Mouse (Mus musculus): ENCODE measurements around the gene Adam12. TPM values are rescaled to one million over a fixed set of nuclear protein-coding genes. Genes with fewer than 3 reads are reported as not detected.

The Adam12 gene
- polyA plus RNA-seq, 1 experiment: not detected

- no peak overlapping the region for H3K27ac ChIP-seq (ENCODE audit: insufficient read depth, low read depth, low read length)
- 96% methylated on average over 2 of the region's 2 CpGs for WGBS
These were observed 274.1 kb downstream of the Adam12 start for GRCm38 (mm10) chr7:133957873-133958272.

DNA sequence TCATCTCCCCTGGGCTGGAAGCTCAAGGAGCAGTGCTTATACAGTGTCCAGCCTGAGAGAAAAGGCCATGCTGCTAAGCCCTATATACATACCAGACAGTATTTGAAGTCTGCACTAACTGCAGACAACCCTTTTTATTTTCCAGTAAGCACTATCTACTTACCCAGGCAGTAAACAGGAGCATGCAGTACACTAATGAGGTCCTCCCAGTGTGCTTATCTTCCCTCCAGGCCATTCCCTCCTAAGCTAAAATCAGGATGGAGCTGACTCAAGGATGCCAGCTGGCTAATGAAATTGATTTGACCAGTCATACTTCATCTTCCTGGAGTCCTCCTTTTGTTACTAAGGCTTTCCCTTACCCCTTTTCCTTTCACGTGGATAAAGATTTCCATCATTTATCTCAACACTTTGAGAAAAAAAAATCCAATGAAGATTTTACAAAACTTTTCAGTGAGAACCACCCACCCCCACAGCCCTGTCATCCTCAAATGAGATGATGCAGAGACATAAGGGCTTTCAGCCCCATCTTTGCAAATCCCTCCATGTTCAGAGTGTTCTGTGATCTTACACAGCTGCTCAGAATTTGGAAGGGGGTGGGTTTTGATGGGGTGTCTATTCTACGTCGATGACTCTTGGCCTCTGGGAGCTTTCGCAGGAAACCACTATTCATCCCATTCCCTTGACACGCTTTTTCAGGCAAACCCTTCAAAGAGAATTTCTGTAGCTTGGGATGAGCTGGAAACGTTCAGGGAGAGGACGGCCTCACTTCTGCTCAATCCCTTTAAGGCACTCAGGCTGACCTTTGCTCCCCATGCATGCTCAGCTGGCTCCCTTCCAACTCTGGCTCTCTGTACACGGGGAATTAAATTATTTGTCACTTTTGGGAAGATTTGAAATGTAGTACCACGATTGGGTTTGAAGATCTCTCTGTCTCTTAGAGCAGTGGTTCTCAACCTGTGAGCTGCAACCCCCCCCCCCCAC lies 277.5 kb downstream of the Adam12 start:
- Histone ChIP-seq H3K27ac (ENCODE audit: insufficient read depth, low read depth, low read length) (no peak overlapping the region), H3K4me1 (ENCODE audit: control insufficient read depth, insufficient read depth, low read length) (no peaks in the 10 kb centered on the region), H3K4me3 (ENCODE audit: insufficient read depth, low read depth, low read length) (no peak overlapping the region)
- TF ChIP-seq POLR2A (IDR thresholded peaks at IDR 0.05; ENCODE audit: insufficient read depth, low read depth, low read length) (no peak), CTCF (IDR thresholded peaks at IDR 0.05; ENCODE audit: insufficient read depth, low read depth, low read length) (no peak)
- WGBS: 84% methylated on average over 9 of the region's 9 CpGs

More at GRCm38 (mm10) chr7:133957873-133958272, 274.1 kb downstream of the Adam12 start:
- Histone ChIP-seq H3K4me1 (ENCODE audit: control insufficient read depth, insufficient read depth, low read length) (no peaks in the 10 kb centered on the region), H3K4me3 (ENCODE audit: insufficient read depth, low read depth, low read length) (no peak overlapping the region)
- TF ChIP-seq CTCF (IDR thresholded peaks at IDR 0.05; ENCODE audit: insufficient read depth, low read depth, low read length) (no peak), POLR2A (IDR thresholded peaks at IDR 0.05; ENCODE audit: insufficient read depth, low read depth, low read length) (no peak)

- H3K4me3 ChIP-seq (ENCODE audit: insufficient read depth, low read depth, low read length): no peak overlapping the region
- WGBS: 94% methylated on average over 14 of the region's 14 CpGs
- H3K27ac ChIP-seq (ENCODE audit: insufficient read depth, low read depth, low read length): no peak overlapping the region
- no peaks in the 10 kb centered on the region for H3K4me1 ChIP-seq (ENCODE audit: control insufficient read depth, insufficient read depth, low read length)
- TF ChIP-seq CTCF (IDR thresholded peaks at IDR 0.05; ENCODE audit: insufficient read depth, low read depth, low read length) (no peak), POLR2A (IDR thresholded peaks at IDR 0.05; ENCODE audit: insufficient read depth, low read depth, low read length) (no peak)
These were observed 280.0 kb downstream of the Adam12 start for GRCm38 (mm10) chr7:133951777-133952545.

GRCm38 (mm10) chr7:133947360-133947759 lies 284.6 kb downstream of the Adam12 start:
- 87% methylated on average over 2 of the region's 2 CpGs for WGBS
- H3K4me3 ChIP-seq (ENCODE audit: insufficient read depth, low read depth, low read length): no peak overlapping the region
- no peak overlapping the region for H3K27ac ChIP-seq (ENCODE audit: insufficient read depth, low read depth, low read length)
- H3K4me1 ChIP-seq (ENCODE audit: control insufficient read depth, insufficient read depth, low read length): no peaks in the 10 kb centered on the region
- no peak for TF ChIP-seq CTCF (IDR thresholded peaks at IDR 0.05; ENCODE audit: insufficient read depth, low read depth, low read length)
- no peak for TF ChIP-seq POLR2A (IDR thresholded peaks at IDR 0.05; ENCODE audit: insufficient read depth, low read depth, low read length)

DNA sequence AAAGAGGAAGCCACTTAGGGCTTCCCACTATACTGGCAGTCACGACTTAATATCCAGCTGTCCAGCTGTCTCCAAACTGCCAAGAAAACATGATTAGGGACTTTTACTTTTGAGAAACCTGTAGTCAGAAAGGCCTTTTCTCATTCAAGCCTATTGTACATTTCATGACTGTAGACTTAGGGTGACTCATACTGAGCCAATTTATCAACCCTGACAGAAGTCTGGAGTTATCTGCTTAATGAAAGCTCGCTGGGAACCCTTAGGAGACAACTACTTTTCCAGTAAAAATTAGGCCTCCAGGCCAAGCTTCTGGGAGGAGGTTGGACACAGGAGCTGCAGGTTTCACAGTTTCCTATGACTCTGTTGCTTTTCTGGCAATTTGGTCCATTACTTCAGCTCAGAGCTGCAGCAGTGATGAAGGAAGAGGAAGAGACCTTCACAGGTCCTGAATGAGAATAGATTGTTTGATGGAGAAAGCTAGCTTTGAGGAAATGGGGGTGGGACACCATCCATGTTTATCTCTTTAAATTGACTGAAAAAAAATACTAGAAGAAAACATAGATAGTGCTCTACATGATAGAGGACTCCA lies 285.1 kb downstream of the Adam12 start:
- WGBS: 53% methylated on average over 2 of the region's 2 CpGs
- TF ChIP-seq CTCF (IDR thresholded peaks at IDR 0.05; ENCODE audit: insufficient read depth, low read depth, low read length): no peak
- no peak for TF ChIP-seq POLR2A (IDR thresholded peaks at IDR 0.05; ENCODE audit: insufficient read depth, low read depth, low read length)
- H3K4me3 ChIP-seq (ENCODE audit: insufficient read depth, low read depth, low read length): no peak overlapping the region
- no peaks in the 10 kb centered on the region for H3K4me1 ChIP-seq (ENCODE audit: control insufficient read depth, insufficient read depth, low read length)
- no peak overlapping the region for H3K27ac ChIP-seq (ENCODE audit: insufficient read depth, low read depth, low read length)

- no peaks in the 10 kb centered on the region for H3K4me1 ChIP-seq (ENCODE audit: control insufficient read depth, insufficient read depth, low read length)
- 79% methylated on average over 4 of the region's 4 CpGs for WGBS
- no peak overlapping the region for H3K27ac ChIP-seq (ENCODE audit: insufficient read depth, low read depth, low read length)
- TF ChIP-seq CTCF (IDR thresholded peaks at IDR 0.05; ENCODE audit: insufficient read depth, low read depth, low read length): no peak
- no peak for TF ChIP-seq POLR2A (IDR thresholded peaks at IDR 0.05; ENCODE audit: insufficient read depth, low read depth, low read length)
- no peak overlapping the region for H3K4me3 ChIP-seq (ENCODE audit: insufficient read depth, low read depth, low read length)
These were observed 285.8 kb downstream of the Adam12 start for GRCm38 (mm10) chr7:133946113-133946512.

GRCm38 (mm10) chr7:133940405-133940804 lies 291.5 kb downstream of the Adam12 start:
- Histone ChIP-seq H3K4me3 (ENCODE audit: insufficient read depth, low read depth, low read length) (no peak overlapping the region), H3K4me1 (ENCODE audit: control insufficient read depth, insufficient read depth, low read length) (no peaks in the 10 kb centered on the region), H3K27ac (ENCODE audit: insufficient read depth, low read depth, low read length) (no peak overlapping the region)
- 74% methylated on average over 4 of the region's 4 CpGs for WGBS
- TF ChIP-seq CTCF (IDR thresholded peaks at IDR 0.05; ENCODE audit: insufficient read depth, low read depth, low read length) (no peak), POLR2A (IDR thresholded peaks at IDR 0.05; ENCODE audit: insufficient read depth, low read depth, low read length) (no peak)

DNA sequence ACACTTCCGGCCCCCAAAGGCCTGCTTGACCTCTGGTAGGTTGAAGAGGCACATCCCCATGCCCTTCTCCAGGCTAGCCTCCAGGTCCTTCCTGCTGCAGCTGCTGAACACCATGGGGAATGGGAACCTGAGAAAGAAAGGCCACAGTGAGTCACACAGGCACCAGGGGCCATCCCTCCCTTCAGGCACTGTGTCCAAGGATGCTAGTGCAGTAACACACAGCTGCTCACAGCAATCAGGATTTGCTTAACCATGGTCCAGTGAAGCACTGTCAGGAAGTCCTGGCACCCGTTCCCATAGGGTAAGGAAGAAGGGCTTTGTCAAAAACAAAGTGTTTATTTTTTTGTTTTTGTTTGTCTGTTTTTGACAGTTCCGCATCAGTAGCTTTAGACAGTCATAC lies 294.5 kb downstream of the Adam12 start:
- Histone ChIP-seq H3K27ac (ENCODE audit: insufficient read depth, low read depth, low read length) (no peak overlapping the region), H3K4me3 (ENCODE audit: insufficient read depth, low read depth, low read length) (no peak overlapping the region), H3K4me1 (ENCODE audit: control insufficient read depth, insufficient read depth, low read length) (no peaks in the 10 kb centered on the region)
- TF ChIP-seq CTCF (IDR thresholded peaks at IDR 0.05; ENCODE audit: insufficient read depth, low read depth, low read length) (no peak), POLR2A (IDR thresholded peaks at IDR 0.05; ENCODE audit: insufficient read depth, low read depth, low read length) (no peak)
- 92% methylated on average over 3 of the region's 3 CpGs for WGBS

Measured in olfactory bulb, adult 2 months (tissue).